Mouse (Mus musculus): ENCODE results near the gene Tbx1. TPM values are rescaled to one million over a fixed set of nuclear protein-coding genes. Genes with fewer than 3 reads are reported as not detected.

Tbx1 gene
- polyA plus RNA-seq, 1 experiment from 2014 or later, result 1.1 TPM

DNA sequence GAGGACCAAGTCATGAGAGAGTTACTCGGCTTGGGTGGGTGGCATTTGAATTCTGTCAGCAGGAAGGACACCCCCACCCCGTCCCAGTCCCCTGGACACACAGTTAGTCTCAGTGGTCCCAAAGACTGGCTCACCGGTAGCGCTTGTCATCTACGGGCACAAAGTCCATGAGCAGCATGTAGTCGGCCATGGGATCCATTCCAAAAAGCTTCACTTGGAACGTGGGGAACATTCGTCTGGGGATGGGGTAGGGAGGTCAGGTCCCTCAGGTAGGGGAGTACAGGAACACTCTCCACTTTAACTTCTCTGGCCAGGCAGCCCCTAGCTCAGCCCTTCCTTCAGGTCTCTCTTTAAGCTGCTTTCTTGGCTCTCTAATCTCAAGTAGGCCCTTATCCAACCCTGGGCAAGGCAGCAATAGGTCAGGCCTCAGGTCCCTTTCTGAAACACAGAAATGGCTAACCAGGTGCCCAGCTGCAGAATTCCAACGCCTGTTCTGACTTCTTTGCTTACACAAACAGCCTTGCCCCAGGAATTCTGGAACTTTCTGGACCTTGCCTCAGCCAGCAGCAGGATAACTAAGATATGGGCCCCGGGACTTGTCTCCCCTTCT, 5.5 kb downstream of the Tbx1 start:
- Histone ChIP-seq H3K27ac (no peak overlapping the region), H3K4me1 (peaks cover 47% of the 10 kb centered on the region), H3K4me3 (replicated peaks) (0 out of 2 replicates have a peak overlapping the region, but pooled peaks have one; percentile 42), H3K4me2 (peak overlapping the region; percentile 90), H3K9me3 (no peaks in the 10 kb centered on the region), H3K36me3 (no peaks in the 10 kb centered on the region), H3K9ac (no peak overlapping the region), H3K27me3 (replicated peaks) (peaks cover 99% of the 10 kb centered on the region)
- ATAC-seq (ENCODE audit: insufficient read depth, low FRiP score, low read depth), result no peak
- 54% methylated on average over 10 of the region's 10 CpGs for WGBS

GRCm38 (mm10) chr16:18583673-18584357, 6.7 kb downstream of the Tbx1 start:
- peaks cover 93% of the 10 kb centered on the region for H3K27me3 ChIP-seq (replicated peaks)
- H3K36me3 ChIP-seq, result no peaks in the 10 kb centered on the region
- no peak overlapping the region for H3K27ac ChIP-seq
- no peak overlapping the region for H3K9ac ChIP-seq
- WGBS, result 48% methylated on average over 10 of the region's 10 CpGs
- no peaks in the 10 kb centered on the region for H3K9me3 ChIP-seq
- ATAC-seq (ENCODE audit: insufficient read depth, low FRiP score, low read depth), result no peak
- no peak overlapping the region for H3K4me2 ChIP-seq
- H3K4me3 ChIP-seq (replicated peaks), result no peak overlapping the region
- H3K4me1 ChIP-seq, result peaks cover 45% of the 10 kb centered on the region

GRCm38 (mm10) chr16:18583169-18583568, 7.3 kb downstream of the Tbx1 start:
- WGBS, result 37% methylated on average over 10 of the region's 10 CpGs

GRCm38 (mm10) chr16:18582426-18583148, 7.9 kb downstream of the Tbx1 start:
- Histone ChIP-seq H3K27me3 (replicated peaks) (peaks cover 89% of the 10 kb centered on the region), H3K27ac (no peak overlapping the region), H3K9ac (no peak overlapping the region), H3K4me3 (replicated peaks) (peak overlapping the region; percentile 38), H3K4me1 (peaks cover 34% of the 10 kb centered on the region), H3K36me3 (no peaks in the 10 kb centered on the region), H3K9me3 (no peaks in the 10 kb centered on the region), H3K4me2 (peak overlapping the region; percentile 62)
- ATAC-seq (ENCODE audit: insufficient read depth, low FRiP score, low read depth), result no peak
- 4% methylated on average over 65 of the region's 67 CpGs for WGBS

More at GRCm38 (mm10) chr16:18583169-18583568, 7.3 kb downstream of the Tbx1 start:
- Histone ChIP-seq H3K27me3 (replicated peaks) (peaks cover 89% of the 10 kb centered on the region), H3K4me1 (peaks cover 39% of the 10 kb centered on the region), H3K9me3 (no peaks in the 10 kb centered on the region), H3K36me3 (no peaks in the 10 kb centered on the region), H3K4me2 (no peak overlapping the region), H3K4me3 (replicated peaks) (no peak overlapping the region), H3K9ac (no peak overlapping the region), H3K27ac (no peak overlapping the region)
- ATAC-seq (ENCODE audit: insufficient read depth, low FRiP score, low read depth), result no peak

DNA sequence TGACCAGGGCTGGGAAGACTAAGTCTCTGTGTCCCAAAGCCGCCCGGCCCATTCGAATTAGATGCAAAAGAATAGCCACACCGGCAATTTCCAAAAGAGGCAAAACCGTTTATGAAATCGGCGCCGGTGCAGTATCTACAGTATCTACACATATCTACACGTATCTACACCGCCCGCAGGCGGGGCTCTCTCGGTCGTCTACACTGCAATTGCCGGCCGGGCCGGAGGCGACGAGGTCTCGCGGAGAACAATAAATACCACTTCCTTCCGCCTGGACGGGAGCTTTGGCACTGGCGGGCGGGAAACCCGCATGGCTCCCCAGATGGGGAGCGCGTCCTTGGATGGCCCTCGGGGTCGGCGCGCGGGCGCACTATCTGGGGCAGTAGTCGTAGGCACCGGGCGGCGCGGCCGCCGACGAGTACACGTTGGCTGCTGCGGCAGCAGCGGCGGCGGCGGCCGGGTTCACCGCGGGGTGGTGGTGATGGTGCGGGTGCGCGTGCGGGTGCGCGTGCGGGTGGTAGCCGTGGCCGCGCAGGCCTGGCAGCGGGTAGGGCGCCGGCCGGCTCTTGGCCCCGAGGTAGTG, 8.8 kb downstream of the Tbx1 start:
- Histone ChIP-seq H3K27ac (no peak overlapping the region), H3K4me3 (replicated peaks) (peak overlapping the region; percentile 38), H3K9ac (no peak overlapping the region; the same call in 1 of the 2 replicates), H3K4me2 (peak overlapping the region; percentile 62), H3K9me3 (no peaks in the 10 kb centered on the region), H3K36me3 (no peaks in the 10 kb centered on the region), H3K27me3 (replicated peaks) (peaks cover 83% of the 10 kb centered on the region), H3K4me1 (peaks cover 29% of the 10 kb centered on the region)
- no peak for ATAC-seq (ENCODE audit: insufficient read depth, low FRiP score, low read depth)
- WGBS, result 2% methylated on average over 65 of the region's 66 CpGs

DNA sequence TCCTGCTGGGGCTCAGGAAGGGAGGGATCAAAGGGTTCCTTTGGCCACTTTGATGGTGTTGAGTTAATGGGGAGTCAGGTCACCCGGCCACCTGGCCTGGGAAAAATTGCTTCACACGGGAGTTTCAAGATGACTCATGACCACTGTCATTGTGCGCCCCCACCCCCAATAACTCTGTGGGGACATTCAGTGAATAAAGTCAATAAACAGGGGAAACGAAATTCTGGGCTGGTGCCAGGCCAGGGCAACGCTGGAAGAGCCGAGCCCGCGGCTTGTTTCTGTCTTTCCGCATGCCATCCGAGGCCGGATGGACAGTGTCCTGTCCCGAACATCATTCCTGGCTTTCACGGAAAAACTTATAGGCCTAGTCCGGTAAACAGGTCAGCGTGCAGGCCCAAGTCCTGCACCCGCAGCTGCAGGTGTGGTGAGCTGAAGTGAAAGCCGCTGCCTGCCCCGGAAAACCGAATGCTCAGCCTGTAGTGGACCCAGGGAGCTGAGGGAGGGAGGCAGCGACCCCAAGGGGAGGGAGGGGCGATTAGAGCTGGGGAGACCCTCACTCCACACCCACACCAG, 9.3 kb downstream of the Tbx1 start:
- 12% methylated on average over 21 of the region's 21 CpGs for WGBS
- H3K27me3 ChIP-seq (replicated peaks), result peaks cover 78% of the 10 kb centered on the region
- no peak for ATAC-seq (ENCODE audit: insufficient read depth, low FRiP score, low read depth)
- H3K9me3 ChIP-seq, result no peaks in the 10 kb centered on the region
- H3K4me3 ChIP-seq (replicated peaks), result peak overlapping the region; percentile 38
- H3K4me1 ChIP-seq, result peaks cover 23% of the 10 kb centered on the region
- no peak overlapping the region for H3K27ac ChIP-seq
- no peak overlapping the region for H3K9ac ChIP-seq
- no peaks in the 10 kb centered on the region for H3K36me3 ChIP-seq
- peak overlapping the region; percentile 62 for H3K4me2 ChIP-seq

DNA sequence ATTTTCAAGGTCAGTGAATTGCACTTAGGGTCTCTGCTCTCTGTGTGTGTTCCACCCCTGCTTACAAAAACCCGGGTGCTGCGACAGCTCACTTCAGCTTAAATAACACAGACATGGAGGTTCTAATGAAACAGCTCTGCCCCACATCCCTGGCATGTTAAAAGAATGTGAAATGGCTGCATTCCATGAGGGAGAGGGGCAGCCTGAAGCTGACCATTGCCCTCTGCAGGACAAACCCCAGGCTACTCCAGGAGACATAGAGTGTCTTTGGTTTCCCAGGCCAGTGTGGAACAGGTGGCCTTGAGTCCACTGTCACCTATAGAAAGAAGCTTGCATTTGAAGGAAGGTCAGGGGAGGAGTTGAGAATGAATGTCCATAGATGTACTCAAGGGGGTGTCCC, 10.1 kb downstream of the Tbx1 start:
- no peak overlapping the region for H3K4me3 ChIP-seq (replicated peaks)
- H3K27me3 ChIP-seq (replicated peaks), result peaks cover 70% of the 10 kb centered on the region
- no peak for ATAC-seq (ENCODE audit: insufficient read depth, low FRiP score, low read depth)
- 27% methylated on average over 2 of the region's 2 CpGs for WGBS
- no peak overlapping the region for H3K4me2 ChIP-seq
- H3K4me1 ChIP-seq, result peaks cover 22% of the 10 kb centered on the region
- no peak overlapping the region for H3K9ac ChIP-seq
- no peaks in the 10 kb centered on the region for H3K9me3 ChIP-seq
- no peaks in the 10 kb centered on the region for H3K36me3 ChIP-seq
- H3K27ac ChIP-seq, result no peak overlapping the region

- no peak overlapping the region for H3K4me3 ChIP-seq (replicated peaks)
- peaks cover 43% of the 10 kb centered on the region for H3K27me3 ChIP-seq (replicated peaks)
- WGBS, result 29% methylated on average over 5 of the region's 5 CpGs
Observed at GRCm38 (mm10) chr16:18577599-18578160, 12.8 kb downstream of the Tbx1 start.

GRCm38 (mm10) chr16:18577071-18577470, 13.4 kb downstream of the Tbx1 start:
- no peak overlapping the region for H3K4me2 ChIP-seq
- no peaks in the 10 kb centered on the region for H3K9me3 ChIP-seq
- peaks cover 37% of the 10 kb centered on the region for H3K27me3 ChIP-seq (replicated peaks)
- no peaks in the 10 kb centered on the region for H3K36me3 ChIP-seq
- WGBS, result 31% methylated on average over 3 of the region's 3 CpGs
- no peak overlapping the region for H3K27ac ChIP-seq
- H3K4me1 ChIP-seq, result peaks cover 13% of the 10 kb centered on the region
- H3K9ac ChIP-seq, result no peak overlapping the region
- H3K4me3 ChIP-seq (replicated peaks), result no peak overlapping the region
- ATAC-seq (ENCODE audit: insufficient read depth, low FRiP score, low read depth), result no peak

More at GRCm38 (mm10) chr16:18577599-18578160, 12.8 kb downstream of the Tbx1 start:
- Histone ChIP-seq H3K9ac (no peak overlapping the region), H3K4me2 (no peak overlapping the region), H3K4me1 (peaks cover 19% of the 10 kb centered on the region), H3K36me3 (no peaks in the 10 kb centered on the region), H3K9me3 (no peaks in the 10 kb centered on the region), H3K27ac (no peak overlapping the region)
- no peak for ATAC-seq (ENCODE audit: insufficient read depth, low FRiP score, low read depth)

DNA sequence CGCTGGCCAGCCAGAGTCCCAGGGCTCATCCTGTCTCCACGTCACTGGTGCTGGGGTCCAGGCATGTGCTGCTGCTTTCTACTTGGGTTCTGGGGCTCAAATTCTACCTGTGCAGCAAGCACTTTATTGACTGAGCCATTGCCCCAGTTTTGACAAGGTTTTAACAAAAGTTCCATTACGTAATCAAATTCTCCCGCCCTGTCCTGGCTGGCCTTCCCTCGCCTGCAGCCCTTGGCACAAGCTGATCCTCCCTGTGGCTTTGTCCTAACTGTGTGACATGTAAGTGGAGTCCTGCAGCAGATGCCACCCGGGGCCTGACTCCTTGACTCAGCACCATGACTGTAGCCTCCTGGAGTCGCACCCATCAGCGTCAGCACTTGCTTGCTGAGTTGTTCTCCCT, 16.3 kb downstream of the Tbx1 start:
- H3K9me3 ChIP-seq, result no peaks in the 10 kb centered on the region
- H3K4me2 ChIP-seq, result no peak overlapping the region
- peaks cover 10% of the 10 kb centered on the region for H3K27me3 ChIP-seq (replicated peaks)
- no peaks in the 10 kb centered on the region for H3K36me3 ChIP-seq
- H3K4me3 ChIP-seq (replicated peaks), result no peak overlapping the region
- no peak overlapping the region for H3K9ac ChIP-seq
- no peak overlapping the region for H3K27ac ChIP-seq
- H3K4me1 ChIP-seq, result no peaks in the 10 kb centered on the region
- no peak for ATAC-seq (ENCODE audit: insufficient read depth, low FRiP score, low read depth)
- 67% methylated on average over 8 of the region's 8 CpGs for WGBS

GRCm38 (mm10) chr16:18568599-18568998, 21.9 kb downstream of the Tbx1 start:
- Histone ChIP-seq H3K36me3 (no peaks in the 10 kb centered on the region), H3K27me3 (replicated peaks) (no peaks in the 10 kb centered on the region), H3K27ac (no peak overlapping the region), H3K4me2 (no peak overlapping the region), H3K9me3 (no peaks in the 10 kb centered on the region), H3K4me3 (replicated peaks) (no peak overlapping the region), H3K4me1 (no peaks in the 10 kb centered on the region), H3K9ac (no peak overlapping the region)
- 71% methylated on average over 7 of the region's 7 CpGs for WGBS
- no peak for ATAC-seq (ENCODE audit: insufficient read depth, low FRiP score, low read depth)

All from stomach, embryonic 15.5 days (tissue).